Mouse (Mus musculus): ENCODE results near the gene Fignl2. TPM values are rescaled to one million over a fixed set of nuclear protein-coding genes. Genes with fewer than 3 reads are reported as not detected.

Gene Fignl2
- polyA plus RNA-seq, 1 experiment from 2014 or later: 0.40 TPM

GRCm38 (mm10) chr15:101076071-101077000, 2.0 kb downstream of the Fignl2 start:
- Histone ChIP-seq H3K4me2 (peak overlapping the region; percentile 63), H3K27ac (ENCODE audit: low read depth, low read length) (no peak overlapping the region), H3K36me3 (ENCODE audit: control insufficient read depth, insufficient read depth, low read length) (no peaks in the 10 kb centered on the region; the same call in 1 of the 2 replicates), H3K4me3 (ENCODE audit: low read depth, low read length) (peak overlapping the region; percentile 70; the same call in 1 of the 2 replicates), H3K27me3 (replicated peaks; ENCODE audit: control insufficient read depth, insufficient read depth, low read length) (peaks cover 58% of the 10 kb centered on the region), H3K9me3 (ENCODE audit: control insufficient read depth, low read length) (no peaks in the 10 kb centered on the region), H3K4me1 (replicated peaks; ENCODE audit: control insufficient read depth, insufficient read depth, low read length) (peaks cover 17% of the 10 kb centered on the region), H3K9ac (ENCODE audit: low read depth, low read length) (no peak overlapping the region)
- DNase-seq (ENCODE audit: low spot score) (no peak), ATAC-seq (replicated peaks; ENCODE audit: low FRiP score) (no peak)
- WGBS: 17% methylated on average over 26 of the region's 26 CpGs

- Histone ChIP-seq H3K4me2 (no peak overlapping the region), H3K27ac (ENCODE audit: low read depth, low read length) (no peak overlapping the region), H3K4me1 (replicated peaks; ENCODE audit: control insufficient read depth, insufficient read depth, low read length) (peaks cover 19% of the 10 kb centered on the region), H3K4me3 (ENCODE audit: low read depth, low read length) (no peak overlapping the region), H3K9me3 (ENCODE audit: control insufficient read depth, low read length) (no peaks in the 10 kb centered on the region), H3K27me3 (replicated peaks; ENCODE audit: control insufficient read depth, insufficient read depth, low read length) (peaks cover 54% of the 10 kb centered on the region), H3K9ac (ENCODE audit: low read depth, low read length) (no peak overlapping the region), H3K36me3 (ENCODE audit: control insufficient read depth, insufficient read depth, low read length) (no peaks in the 10 kb centered on the region; the same call in 1 of the 2 replicates)
- DNase-seq (ENCODE audit: low spot score): no peak
- ATAC-seq (replicated peaks; ENCODE audit: low FRiP score): no peak
- WGBS: 53% methylated on average over 5 of the region's 5 CpGs
Measured at GRCm38 (mm10) chr15:101075656-101076055, 2.7 kb downstream of the Fignl2 start.

DNA sequence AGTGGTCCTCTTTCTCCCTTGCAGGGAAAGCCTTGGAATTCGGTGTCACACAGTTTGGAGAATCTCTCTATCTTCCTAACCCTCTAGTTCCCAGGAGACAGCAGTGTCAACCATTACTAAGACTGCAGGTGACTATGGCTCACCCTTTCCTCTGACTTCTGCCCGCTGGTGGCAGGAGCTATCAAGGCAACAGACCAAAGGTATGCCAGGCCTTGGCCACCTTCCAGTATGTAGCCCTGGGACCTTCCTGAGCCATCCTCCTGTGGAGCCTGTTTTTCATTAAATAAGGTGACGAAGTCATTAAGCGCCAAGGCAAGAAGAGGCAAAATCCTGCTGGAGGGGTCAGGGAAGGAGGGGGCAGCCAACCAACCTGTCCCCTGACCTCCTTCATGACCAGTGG, 3.2 kb downstream of the Fignl2 start:
- 78% methylated on average over 4 of the region's 4 CpGs for WGBS
- no peak overlapping the region for H3K27ac ChIP-seq (ENCODE audit: low read depth, low read length)
- H3K9me3 ChIP-seq (ENCODE audit: control insufficient read depth, low read length): no peaks in the 10 kb centered on the region
- no peak overlapping the region for H3K4me2 ChIP-seq
- H3K9ac ChIP-seq (ENCODE audit: low read depth, low read length): no peak overlapping the region
- DNase-seq (ENCODE audit: low spot score) (no peak), ATAC-seq (replicated peaks; ENCODE audit: low FRiP score) (no peak)
- H3K36me3 ChIP-seq (ENCODE audit: control insufficient read depth, insufficient read depth, low read length): no peaks in the 10 kb centered on the region; the same call in 1 of the 2 replicates
- peaks cover 23% of the 10 kb centered on the region for H3K4me1 ChIP-seq (replicated peaks; ENCODE audit: control insufficient read depth, insufficient read depth, low read length)
- no peak overlapping the region for H3K4me3 ChIP-seq (ENCODE audit: low read depth, low read length)
- peaks cover 52% of the 10 kb centered on the region for H3K27me3 ChIP-seq (replicated peaks; ENCODE audit: control insufficient read depth, insufficient read depth, low read length)

- ATAC-seq (replicated peaks; ENCODE audit: low FRiP score) (no peak), DNase-seq (ENCODE audit: low spot score) (no peak)
- Histone ChIP-seq H3K4me2 (no peak overlapping the region), H3K9ac (ENCODE audit: low read depth, low read length) (no peak overlapping the region), H3K36me3 (ENCODE audit: control insufficient read depth, insufficient read depth, low read length) (no peaks in the 10 kb centered on the region; the same call in 1 of the 2 replicates), H3K4me3 (ENCODE audit: low read depth, low read length) (no peak overlapping the region), H3K4me1 (replicated peaks; ENCODE audit: control insufficient read depth, insufficient read depth, low read length) (peaks cover 32% of the 10 kb centered on the region), H3K27me3 (replicated peaks; ENCODE audit: control insufficient read depth, insufficient read depth, low read length) (peaks cover 44% of the 10 kb centered on the region), H3K9me3 (ENCODE audit: control insufficient read depth, low read length) (no peaks in the 10 kb centered on the region), H3K27ac (ENCODE audit: low read depth, low read length) (no peak overlapping the region)
- 84% methylated on average over 5 of the region's 5 CpGs for WGBS
Measured at GRCm38 (mm10) chr15:101074067-101074466, 4.3 kb downstream of the Fignl2 start.

DNA sequence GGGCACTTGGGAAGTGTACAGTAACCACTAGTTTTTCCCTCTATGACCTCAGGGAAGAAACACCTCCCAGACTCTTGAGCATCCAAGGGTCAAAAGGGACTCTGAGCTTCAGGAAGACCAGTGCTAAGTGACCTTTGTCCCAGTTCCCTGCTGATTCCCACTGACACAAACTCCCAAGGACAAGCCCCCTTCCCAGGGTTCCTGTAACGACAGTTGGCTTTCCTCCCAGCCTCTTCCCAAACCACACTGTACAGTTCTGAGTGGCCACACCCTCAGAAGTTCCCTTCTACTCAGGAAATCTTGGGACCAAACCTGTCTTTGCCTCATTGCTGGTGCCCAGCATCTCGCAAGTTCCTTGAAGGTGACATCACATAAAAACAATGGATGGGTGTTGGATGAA, 5.6 kb downstream of the Fignl2 start:
- H3K4me1 ChIP-seq (replicated peaks; ENCODE audit: control insufficient read depth, insufficient read depth, low read length): peaks cover 38% of the 10 kb centered on the region
- H3K9ac ChIP-seq (ENCODE audit: low read depth, low read length): no peak overlapping the region
- ATAC-seq (replicated peaks; ENCODE audit: low FRiP score) (no peak), DNase-seq (ENCODE audit: low spot score) (no peak)
- H3K27ac ChIP-seq (ENCODE audit: low read depth, low read length): no peak overlapping the region
- H3K9me3 ChIP-seq (ENCODE audit: control insufficient read depth, low read length): no peaks in the 10 kb centered on the region
- H3K4me3 ChIP-seq (ENCODE audit: low read depth, low read length): no peak overlapping the region
- H3K36me3 ChIP-seq (ENCODE audit: control insufficient read depth, insufficient read depth, low read length): no peaks in the 10 kb centered on the region; the same call in 1 of the 2 replicates
- 56% methylated on average over 2 of the region's 2 CpGs for WGBS
- H3K27me3 ChIP-seq (replicated peaks; ENCODE audit: control insufficient read depth, insufficient read depth, low read length): peaks cover 31% of the 10 kb centered on the region
- no peak overlapping the region for H3K4me2 ChIP-seq

DNA sequence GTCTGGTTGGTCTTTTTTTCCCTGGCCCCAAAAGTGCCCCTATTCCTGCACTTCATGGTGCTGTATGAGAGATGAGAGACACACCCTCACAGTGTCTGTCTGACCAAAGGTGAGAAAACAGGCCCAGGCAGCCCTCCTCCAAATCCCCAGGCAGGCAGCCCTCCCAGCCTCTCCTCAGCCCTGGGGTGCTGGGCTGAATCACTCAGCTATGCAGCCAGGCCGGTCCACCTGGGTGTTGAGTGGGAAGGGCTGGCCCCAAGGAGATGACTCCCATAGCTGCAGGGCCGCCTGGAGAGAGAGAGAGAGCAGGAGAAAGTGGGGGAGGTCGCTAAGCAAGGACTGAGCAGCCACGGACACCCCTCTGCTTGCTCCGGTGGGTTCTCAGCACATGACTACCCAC, 7.6 kb downstream of the Fignl2 start:
- DNase-seq (ENCODE audit: low spot score): no peak
- ATAC-seq (replicated peaks; ENCODE audit: low FRiP score): no peak
- H3K27ac ChIP-seq (ENCODE audit: low read depth, low read length): no peak overlapping the region
- H3K9ac ChIP-seq (ENCODE audit: low read depth, low read length): no peak overlapping the region
- peaks cover 41% of the 10 kb centered on the region for H3K4me1 ChIP-seq (replicated peaks; ENCODE audit: control insufficient read depth, insufficient read depth, low read length)
- no peaks in the 10 kb centered on the region; the same call in 1 of the 2 replicates for H3K36me3 ChIP-seq (ENCODE audit: control insufficient read depth, insufficient read depth, low read length)
- H3K9me3 ChIP-seq (ENCODE audit: control insufficient read depth, low read length): no peaks in the 10 kb centered on the region
- H3K4me2 ChIP-seq: no peak overlapping the region
- 28% methylated on average over 5 of the region's 5 CpGs for WGBS
- H3K4me3 ChIP-seq (ENCODE audit: low read depth, low read length): no peak overlapping the region
- peaks cover 12% of the 10 kb centered on the region for H3K27me3 ChIP-seq (replicated peaks; ENCODE audit: control insufficient read depth, insufficient read depth, low read length)

- H3K4me1 ChIP-seq (replicated peaks; ENCODE audit: control insufficient read depth, insufficient read depth, low read length): peaks cover 44% of the 10 kb centered on the region
Measured at GRCm38 (mm10) chr15:101069641-101070190, 8.7 kb downstream of the Fignl2 start.

DNA sequence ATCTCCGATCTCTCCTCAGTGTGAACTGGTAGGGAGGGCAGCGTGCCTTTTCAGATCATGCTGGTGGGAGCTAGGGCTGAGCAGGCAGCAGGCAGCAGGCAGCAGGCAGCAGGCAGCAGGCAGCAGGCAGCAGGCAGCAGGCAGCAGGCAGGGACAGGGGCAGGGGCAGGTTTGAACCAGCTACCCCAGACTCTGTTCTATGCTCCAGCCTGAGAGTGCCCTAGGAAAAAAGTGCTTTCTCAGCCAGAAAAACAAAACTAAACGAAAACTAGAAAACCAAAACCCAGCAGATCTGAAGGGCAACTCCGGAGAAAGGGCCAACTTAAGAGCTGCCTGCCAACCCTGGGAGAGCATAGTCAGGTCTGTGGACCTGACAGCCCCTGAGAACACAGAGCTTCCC, 9.7 kb downstream of the Fignl2 start:
- no peak for DNase-seq (ENCODE audit: low spot score)
- Histone ChIP-seq H3K27ac (ENCODE audit: low read depth, low read length) (no peak overlapping the region), H3K4me1 (replicated peaks; ENCODE audit: control insufficient read depth, insufficient read depth, low read length) (peaks cover 41% of the 10 kb centered on the region)

More at GRCm38 (mm10) chr15:101069641-101070190, 8.7 kb downstream of the Fignl2 start:
- peaks cover 4% of the 10 kb centered on the region; the same call in 1 of the 2 replicates for H3K27me3 ChIP-seq (replicated peaks; ENCODE audit: control insufficient read depth, insufficient read depth, low read length)
- DNase-seq (ENCODE audit: low spot score) (no peak), ATAC-seq (replicated peaks; ENCODE audit: low FRiP score) (no peak)
- H3K4me3 ChIP-seq (ENCODE audit: low read depth, low read length): no peak overlapping the region
- 48% methylated on average over 9 of the region's 9 CpGs for WGBS
- H3K9me3 ChIP-seq (ENCODE audit: control insufficient read depth, low read length): no peaks in the 10 kb centered on the region
- no peak overlapping the region for H3K27ac ChIP-seq (ENCODE audit: low read depth, low read length)
- H3K4me2 ChIP-seq: no peak overlapping the region
- 0 out of 2 replicates have a peak overlapping the region, but pooled peaks have one; percentile 5 for H3K9ac ChIP-seq (ENCODE audit: low read depth, low read length)
- no peaks in the 10 kb centered on the region; the same call in 1 of the 2 replicates for H3K36me3 ChIP-seq (ENCODE audit: control insufficient read depth, insufficient read depth, low read length)

More for the DNA sequence above, 9.7 kb downstream of the Fignl2 start:
- no peaks in the 10 kb centered on the region for H3K9me3 ChIP-seq (ENCODE audit: control insufficient read depth, low read length)
- no peak overlapping the region for H3K9ac ChIP-seq (ENCODE audit: low read depth, low read length)
- no peak overlapping the region for H3K4me3 ChIP-seq (ENCODE audit: low read depth, low read length)
- no peak for ATAC-seq (replicated peaks; ENCODE audit: low FRiP score)
- H3K36me3 ChIP-seq (ENCODE audit: control insufficient read depth, insufficient read depth, low read length): no peaks in the 10 kb centered on the region
- 68% methylated on average over 4 of the region's 4 CpGs for WGBS
- no peak overlapping the region for H3K4me2 ChIP-seq
- peaks cover 4% of the 10 kb centered on the region; the same call in 1 of the 2 replicates for H3K27me3 ChIP-seq (replicated peaks; ENCODE audit: control insufficient read depth, insufficient read depth, low read length)
